In genomic region chr10:82127850-82128401, GRCm38 (mm10) we compare ENCODE assay signal across 8 mouse cellular contexts. TPM values are rescaled to one million over a fixed set of nuclear protein-coding genes. Genes with fewer than 3 reads are reported as not detected.
DNase-seq lines count a peak whose midpoint lies in the region; ATAC-seq and TF ChIP-seq lines count a peak whose summit lies in the region.

Gene AU041133 (plus strand): TSS chr10:82128013.

- H3K27ac ChIP-seq in gastrocnemius, adult 2 months, result peak within 1 kb of the TSS; percentile 77
- H3K27ac ChIP-seq in hindbrain, postnatal 0 days, result peak within 1 kb of the TSS; percentile 86
- peak within 1 kb of the TSS; percentile 89 for H3K27ac ChIP-seq in left cerebral cortex, adult 2 months

- H3K4me1 ChIP-seq in hindbrain, postnatal 0 days (ENCODE audit: insufficient read depth, low read length), result 0 out of 2 replicates have a peak, but pooled peaks cover 3% of the 10 kb centered on the region

- 2% methylated on average over 41 of the region's 41 CpGs for WGBS in hindbrain, postnatal 0 days

- TF ChIP-seq CTCF in gastrocnemius, adult 2 months (IDR thresholded peaks at IDR 0.05), result no peak
- no peak for TF ChIP-seq CTCF in hindbrain, postnatal 0 days (IDR thresholded peaks at IDR 0.05; ENCODE audit: low read depth)
- no peak for TF ChIP-seq CTCF in left cerebral cortex, adult 2 months (IDR thresholded peaks at IDR 0.05)

- H3K9ac ChIP-seq in hindbrain, postnatal 0 days (replicated peaks; ENCODE audit: low read length), result peak within 1 kb of the TSS; percentile 65

- DNase-seq in ZHBTc4 (ENCODE audit: low read depth, low spot score), result peak; percentile 99
- DNase-seq in gastrocnemius, adult 2 months, result peak; percentile 82
- DNase-seq in hindbrain, postnatal 0 days (ENCODE audit: low spot score), result peak; percentile 94
- peak; percentile 87 to 89 for DNase-seq in left cerebral cortex, adult 2 months (ENCODE audit: extremely low spot score in 1 of 2, low spot score in 2 of 2)
- DNase-seq in right cerebral cortex, adult 2 months (ENCODE audit: low spot score in 2 of 2), result peak; percentile 92 to 93
- peak; percentile 89 for DNase-seq in urinary bladder, postnatal 14 days (ENCODE audit: low spot score)

- peak; percentile 100 for ATAC-seq in common myeloid progenitor, adult 5-6 weeks (replicated peaks; ENCODE audit: low read depth, poor library complexity, severe bottlenecking)
- peak; percentile 100 for ATAC-seq in hindbrain, postnatal 0 days
- ATAC-seq in megakaryocyte, adult 5-6 weeks (ENCODE audit: poor library complexity, severe bottlenecking), result peak; percentile 99

- H3K27me3 ChIP-seq in hindbrain, postnatal 0 days (ENCODE audit: insufficient read depth, low read length), result no peaks in the 10 kb centered on the region

- peaks cover 32% of the 10 kb centered on the region for H3K9me3 ChIP-seq in hindbrain, postnatal 0 days (ENCODE audit: low read length)

- H3K36me3 ChIP-seq in hindbrain, postnatal 0 days (ENCODE audit: insufficient read depth, low read length), result no peaks in the 10 kb centered on the region

- peak within 1 kb of the TSS; percentile 88 for H3K4me3 ChIP-seq in gastrocnemius, adult 2 months
- peak within 1 kb of the TSS; percentile 50 for H3K4me3 ChIP-seq in hindbrain, postnatal 0 days (ENCODE audit: low read length)
- H3K4me3 ChIP-seq in left cerebral cortex, adult 2 months, result peak within 1 kb of the TSS; percentile 61

- H3K4me2 ChIP-seq in hindbrain, postnatal 0 days (ENCODE audit: low read depth, low read length), result peak within 1 kb of the TSS; percentile 58

- intact Hi-C loops in gastrocnemius, adult 2 months (cut with DNase I), result no loop called here
- intact Hi-C loops in left cerebral cortex, adult 2 months (cut with DNase I), result no loop called here

RNA-seq across cellular contexts. Expression of gene AU041133, which starts in this region (rescaled TPM):
- 6.8 and 11.1 TPM in 2 replicates for total RNA-seq in common myeloid progenitor, adult 5-6 weeks (2017)
- total RNA-seq in gastrocnemius, adult 2 months (2021), result under 1 TPM; 0.67 to 0.77 TPM
- 2.6 and 5.5 TPM in 2 replicates for total RNA-seq in hindbrain, postnatal 0 days (2014; rRNA removed)
- 7.3 and 7.9 TPM in 2 replicates for polyA plus RNA-seq in hindbrain, postnatal 0 days (2015; fragmentation: Nextera tagmentation; extraction: Ambion mirVana)
- 10 to 100 TPM in 1 of 2 experiments, 1 to 10 TPM in 1; 8.0 to 10.1 TPM for total RNA-seq in left cerebral cortex, adult 2 months (2021)
- total RNA-seq in megakaryocyte, adult 5-6 weeks (2015), result 4.6 and 5.4 TPM in 2 replicates
- 2.2 and 3.5 TPM in 2 replicates for total RNA-seq in megakaryocyte, adult 5-6 weeks (2017)

Comparison
In these comparisons a context has a peak if more than half of its experiments do, and no peak if none do; other contexts are left out.
1. Peak in every context shown above with its lines: DNase-seq, ATAC-seq, H3K4me3 ChIP-seq and H3K27ac ChIP-seq.
2. Peak in DNase-seq, H3K4me3 ChIP-seq and H3K27ac ChIP-seq in gastrocnemius, adult 2 months; RNA of the gene not detected or under 1 TPM.